Mouse (Mus musculus): ENCODE measurements at regions not wholly inside any gene's neighbourhood (a gene's known extent, or its start where the extent isn't known, plus 50 kb on each side); places are given as distances from the start of the nearest gene placed in this dataset.
"Not testable (repeated sequence)": the region's sequence is repeated elsewhere in the genome, so short reads cannot be mapped to it uniquely, and the experiment has no call there.

- no peak for DNase-seq
Measured at GRCm38 (mm10) chr12:46395245-46395644, 423.5 kb downstream of the Nova1 start.

GRCm38 (mm10) chr12:46393769-46394168 is 425.0 kb downstream of the Nova1 start:
- DNase-seq, result no peak

- DNase-seq, result no peak
Measured at GRCm38 (mm10) chr12:46378914-46379313, 439.8 kb downstream of the Nova1 start.

GRCm38 (mm10) chr12:46371747-46372146 is 447.0 kb downstream of the Nova1 start:
- DNase-seq, result peak; percentile 3

GRCm38 (mm10) chr12:46333376-46333775 is 485.4 kb downstream of the Nova1 start:
- DNase-seq, result no peak

- no peak for DNase-seq
Measured at GRCm38 (mm10) chr12:46327865-46328264, 490.9 kb downstream of the Nova1 start.

- no peak for DNase-seq
Measured at GRCm38 (mm10) chr12:46323276-46323675, 495.5 kb downstream of the Nova1 start.

- no peak for DNase-seq
Measured at GRCm38 (mm10) chr12:46303136-46303797, 515.5 kb downstream of the Nova1 start.

- DNase-seq, result no peak
Measured at GRCm38 (mm10) chr12:46298926-46299325, 519.8 kb downstream of the Nova1 start.

- DNase-seq, result no peak
Measured at GRCm38 (mm10) chr12:46284519-46284918, 534.2 kb downstream of the Nova1 start.

- DNase-seq, result no peak
Measured at GRCm38 (mm10) chr12:46248402-46249018, 570.2 kb downstream of the Nova1 start.

- DNase-seq, result no peak
Measured at GRCm38 (mm10) chr12:46244925-46245324, 573.8 kb downstream of the Nova1 start.

- DNase-seq, result no peak
Measured at GRCm38 (mm10) chr12:46232359-46232758, 586.4 kb downstream of the Nova1 start.

- DNase-seq, result not testable (repeated sequence)
Measured at GRCm38 (mm10) chr12:46215328-46215727, 603.4 kb downstream of the Nova1 start.

- no peak for DNase-seq
Measured at GRCm38 (mm10) chr12:46199076-46199475, 619.7 kb downstream of the Nova1 start.

GRCm38 (mm10) chr12:46197482-46198101 is 621.1 kb downstream of the Nova1 start:
- peak; percentile 2 for DNase-seq

GRCm38 (mm10) chr12:46194173-46194572 is 624.6 kb downstream of the Nova1 start:
- no peak for DNase-seq

Data from lung, postnatal 10 days (tissue).